Mouse (Mus musculus) layer of hippocampus, postnatal 25 days (tissue): ENCODE data around the gene Tenm3. TPM values are rescaled to one million over a fixed set of nuclear protein-coding genes. Genes with fewer than 3 reads are reported as not detected.

Source experiments
- DNase-seq, 2 experiments: peaks; one replicate each; pipeline ENCODE4 v3.0.0; 2022; ENCODE audit warnings: mixed read lengths in 2 of 2, low spot score in 1 of 2; ENCODE audit errors: extremely low spot score in 1 of 2
- total RNA-seq, 2 experiments: library from RNA; stranded (reverse); gene quantifications; 2 replicates each; pipeline ENCODE4 v1.2.3; 2021

Tenm3 gene
- total RNA-seq, 2 experiments from 2014 or later: 72.4 to 80.0 TPM

GRCm38 (mm10) chr8:48540894-48541293 lies 302.9 kb downstream of the Tenm3 start:
- DNase-seq: no peak

GRCm38 (mm10) chr8:48535833-48536232 lies 307.9 kb downstream of the Tenm3 start:
- no peak for DNase-seq

- no peak for DNase-seq
These were observed 312.0 kb downstream of the Tenm3 start for GRCm38 (mm10) chr8:48531795-48532194.

GRCm38 (mm10) chr8:48530916-48531570 lies 312.7 kb downstream of the Tenm3 start:
- DNase-seq: no peak

- DNase-seq: no peak
These were observed 316.3 kb downstream of the Tenm3 start for GRCm38 (mm10) chr8:48527418-48527817.

- DNase-seq: no peak
These were observed 321.1 kb downstream of the Tenm3 start for GRCm38 (mm10) chr8:48522536-48523123.

- no peak for DNase-seq
These were observed 321.7 kb downstream of the Tenm3 start for GRCm38 (mm10) chr8:48522004-48522403.

GRCm38 (mm10) chr8:48517431-48517830 lies 326.3 kb downstream of the Tenm3 start:
- no peak for DNase-seq

GRCm38 (mm10) chr8:48514230-48514629 lies 329.5 kb downstream of the Tenm3 start:
- DNase-seq: no peak

- DNase-seq: no peak
These were observed 329.9 kb downstream of the Tenm3 start for GRCm38 (mm10) chr8:48513801-48514200.

GRCm38 (mm10) chr8:48511546-48511945 lies 332.2 kb downstream of the Tenm3 start:
- DNase-seq: no peak

- DNase-seq: peak in 1 of 2 experiments; percentile 15
These were observed 332.6 kb downstream of the Tenm3 start for GRCm38 (mm10) chr8:48511137-48511536.

GRCm38 (mm10) chr8:48508641-48509599 lies 334.8 kb downstream of the Tenm3 start:
- DNase-seq: no peak

GRCm38 (mm10) chr8:48507719-48508501 lies 335.8 kb downstream of the Tenm3 start:
- no peak for DNase-seq

GRCm38 (mm10) chr8:48492491-48492890 lies 351.3 kb downstream of the Tenm3 start:
- no peak for DNase-seq

- DNase-seq: no peak
These were observed 353.1 kb downstream of the Tenm3 start for GRCm38 (mm10) chr8:48490635-48491165.

- no peak for DNase-seq
These were observed 353.7 kb downstream of the Tenm3 start for GRCm38 (mm10) chr8:48489936-48490634.

GRCm38 (mm10) chr8:48489417-48489816 lies 354.3 kb downstream of the Tenm3 start:
- no peak for DNase-seq

GRCm38 (mm10) chr8:48488809-48489208 lies 354.9 kb downstream of the Tenm3 start:
- no peak for DNase-seq
